Mouse (Mus musculus): ENCODE measurements around the gene Wdr66.

DNA sequence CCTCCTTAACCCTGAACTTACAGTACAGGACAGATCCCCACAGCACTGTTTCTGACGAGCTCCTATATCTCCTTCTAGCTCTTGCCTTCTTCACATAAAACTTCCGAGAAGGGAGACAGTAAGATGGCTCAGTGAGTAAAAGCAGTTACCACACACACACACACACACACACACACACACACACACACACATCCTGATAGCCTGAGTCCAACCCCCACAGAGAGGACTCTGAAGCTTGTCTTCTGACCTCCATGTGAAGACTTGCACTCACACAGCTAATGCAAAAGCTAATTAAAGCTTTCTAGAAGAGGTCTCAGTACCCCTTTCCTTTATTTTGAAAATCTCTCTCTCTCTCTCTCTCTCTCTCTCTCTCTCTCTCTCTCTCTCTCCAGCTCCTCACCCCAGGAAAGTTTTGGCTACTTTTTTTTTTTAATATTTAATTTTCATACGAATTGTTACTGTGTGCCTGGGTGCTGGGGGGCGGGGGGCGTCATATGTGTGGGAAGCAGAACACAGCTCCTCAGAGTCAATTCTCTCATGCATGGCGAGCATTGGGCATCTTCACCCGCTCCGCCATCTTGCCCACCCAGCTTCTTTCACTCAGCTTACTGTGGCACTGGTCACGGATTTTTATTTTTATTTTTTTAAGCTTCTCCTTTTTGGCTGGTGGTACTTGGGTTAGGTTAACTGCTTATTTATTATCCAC is 24.9 kb downstream of the Wdr66 start:
- TF ChIP-seq CTCF (conservative IDR thresholded peaks at IDR 0.05; ENCODE audit: low read length) (no peak), NANOG (IDR thresholded peaks at IDR 0.05; ENCODE audit: borderline replicate concordance, low read length) (no peak), POU5F1 (IDR thresholded peaks at IDR 0.05; ENCODE audit: borderline replicate concordance, low read length) (no peak)
